Mouse (Mus musculus): ENCODE data around the gene Paqr3. TPM values are rescaled to one million over a fixed set of nuclear protein-coding genes. Genes with fewer than 3 reads are reported as not detected.

The Paqr3 gene
- total and polyA plus RNA-seq, 2 experiments from 2014 or later: 0.59 to 2.5 TPM

DNA sequence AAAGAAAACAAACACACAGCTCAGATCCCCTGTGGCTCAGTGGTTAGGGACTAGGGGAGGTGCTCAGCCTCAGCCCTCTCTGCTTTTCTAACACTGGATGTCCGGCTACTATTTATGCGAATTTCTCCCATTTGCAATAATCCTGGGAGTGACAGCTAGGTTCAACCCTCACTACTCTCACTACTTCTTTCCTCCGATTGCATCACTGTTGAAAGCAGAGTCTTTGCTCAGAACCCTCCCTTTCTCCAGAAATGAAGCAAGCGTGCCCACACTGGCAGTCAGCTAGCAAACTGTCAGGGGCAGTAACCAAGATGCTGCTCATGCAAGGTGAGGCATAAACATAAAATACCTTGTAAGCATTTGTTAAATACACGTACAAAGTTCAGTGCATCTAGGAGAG, 3.1 kb downstream of the Paqr3 start:
- H3K4me3 ChIP-seq (ENCODE audit: low read depth, low read length): no peak overlapping the region
- no peak for TF ChIP-seq EP300 (IDR thresholded peaks at IDR 0.05; ENCODE audit: low read depth)
- TF ChIP-seq CTCF (IDR thresholded peaks at IDR 0.05; ENCODE audit: low read depth): no peak
- no peaks in the 10 kb centered on the region for H3K9me3 ChIP-seq (replicated peaks; ENCODE audit: control insufficient read depth, low read length)
- no peak overlapping the region for H3K9ac ChIP-seq (replicated peaks; ENCODE audit: low read depth, low read length)
- H3K4me1 ChIP-seq (ENCODE audit: control insufficient read depth, insufficient read depth): 0 out of 2 replicates have a peak, but pooled peaks cover 5% of the 10 kb centered on the region
- no peak overlapping the region for H3K4me2 ChIP-seq (ENCODE audit: low read depth, low read length)
- H3K27me3 ChIP-seq (ENCODE audit: control insufficient read depth, insufficient read depth, low read length): no peaks in the 10 kb centered on the region
- no peaks in the 10 kb centered on the region for H3K36me3 ChIP-seq (replicated peaks; ENCODE audit: control insufficient read depth, insufficient read depth, low read length)
- no peak for ATAC-seq (ENCODE audit: insufficient read depth, low read depth)
- H3K27ac ChIP-seq (ENCODE audit: low read depth): no peak overlapping the region
- 89% methylated on average over 5 of the region's 5 CpGs for WGBS
- DNase-seq (ENCODE audit: low spot score): no peak

- no peak overlapping the region for H3K4me2 ChIP-seq (ENCODE audit: low read depth, low read length)
- no peak overlapping the region for H3K9ac ChIP-seq (replicated peaks; ENCODE audit: low read depth, low read length)
- H3K4me3 ChIP-seq (ENCODE audit: low read depth, low read length): no peak overlapping the region
- DNase-seq (ENCODE audit: low spot score) (no peak), ATAC-seq (ENCODE audit: insufficient read depth, low read depth) (no peak)
- TF ChIP-seq EP300 (IDR thresholded peaks at IDR 0.05; ENCODE audit: low read depth) (no peak), CTCF (IDR thresholded peaks at IDR 0.05; ENCODE audit: low read depth) (no peak)
- no peaks in the 10 kb centered on the region for H3K36me3 ChIP-seq (replicated peaks; ENCODE audit: control insufficient read depth, insufficient read depth, low read length)
- H3K9me3 ChIP-seq (replicated peaks; ENCODE audit: control insufficient read depth, low read length): no peaks in the 10 kb centered on the region
- no peak overlapping the region for H3K27ac ChIP-seq (ENCODE audit: low read depth)
- no peaks in the 10 kb centered on the region for H3K4me1 ChIP-seq (ENCODE audit: control insufficient read depth, insufficient read depth)
- 84% methylated on average over 8 of the region's 8 CpGs for WGBS
- H3K27me3 ChIP-seq (ENCODE audit: control insufficient read depth, insufficient read depth, low read length): no peaks in the 10 kb centered on the region
Measured at GRCm38 (mm10) chr5:97099954-97100353, 11.4 kb downstream of the Paqr3 start.

GRCm38 (mm10) chr5:97097631-97098041, 13.8 kb downstream of the Paqr3 start:
- Histone ChIP-seq H3K9ac (replicated peaks; ENCODE audit: low read depth, low read length) (no peak overlapping the region), H3K4me1 (ENCODE audit: control insufficient read depth, insufficient read depth) (no peaks in the 10 kb centered on the region), H3K27ac (ENCODE audit: low read depth) (no peak overlapping the region), H3K27me3 (ENCODE audit: control insufficient read depth, insufficient read depth, low read length) (no peaks in the 10 kb centered on the region), H3K4me3 (ENCODE audit: low read depth, low read length) (no peak overlapping the region), H3K36me3 (replicated peaks; ENCODE audit: control insufficient read depth, insufficient read depth, low read length) (no peaks in the 10 kb centered on the region), H3K9me3 (replicated peaks; ENCODE audit: control insufficient read depth, low read length) (no peaks in the 10 kb centered on the region), H3K4me2 (ENCODE audit: low read depth, low read length) (no peak overlapping the region)
- no peak for DNase-seq (ENCODE audit: low spot score)
- WGBS: 65% methylated on average over 9 of the region's 9 CpGs
- TF ChIP-seq CTCF (IDR thresholded peaks at IDR 0.05; ENCODE audit: low read depth): no peak
- no peak for TF ChIP-seq EP300 (IDR thresholded peaks at IDR 0.05; ENCODE audit: low read depth)
- 0 out of 2 replicates have a peak, but pooled peaks have one; percentile 33 for ATAC-seq (ENCODE audit: insufficient read depth, low read depth)

GRCm38 (mm10) chr5:97095335-97095734, 16.1 kb downstream of the Paqr3 start:
- Histone ChIP-seq H3K4me3 (ENCODE audit: low read depth, low read length) (no peak overlapping the region), H3K4me1 (ENCODE audit: control insufficient read depth, insufficient read depth) (no peaks in the 10 kb centered on the region), H3K9me3 (replicated peaks; ENCODE audit: control insufficient read depth, low read length) (no peaks in the 10 kb centered on the region), H3K36me3 (replicated peaks; ENCODE audit: control insufficient read depth, insufficient read depth, low read length) (no peaks in the 10 kb centered on the region), H3K27me3 (ENCODE audit: control insufficient read depth, insufficient read depth, low read length) (no peaks in the 10 kb centered on the region), H3K27ac (ENCODE audit: low read depth) (no peak overlapping the region), H3K4me2 (ENCODE audit: low read depth, low read length) (no peak overlapping the region), H3K9ac (replicated peaks; ENCODE audit: low read depth, low read length) (no peak overlapping the region)
- no peak for TF ChIP-seq EP300 (IDR thresholded peaks at IDR 0.05; ENCODE audit: low read depth)
- WGBS: 43% methylated on average over 13 of the region's 13 CpGs
- ATAC-seq (ENCODE audit: insufficient read depth, low read depth): no peak
- DNase-seq (ENCODE audit: low spot score): no peak

GRCm38 (mm10) chr5:97092970-97093369, 18.4 kb downstream of the Paqr3 start:
- no peak for DNase-seq (ENCODE audit: low spot score)
- Histone ChIP-seq H3K27me3 (ENCODE audit: control insufficient read depth, insufficient read depth, low read length) (no peaks in the 10 kb centered on the region), H3K9ac (replicated peaks; ENCODE audit: low read depth, low read length) (no peak overlapping the region), H3K4me2 (ENCODE audit: low read depth, low read length) (no peak overlapping the region), H3K4me3 (ENCODE audit: low read depth, low read length) (no peak overlapping the region), H3K9me3 (replicated peaks; ENCODE audit: control insufficient read depth, low read length) (no peaks in the 10 kb centered on the region), H3K36me3 (replicated peaks; ENCODE audit: control insufficient read depth, insufficient read depth, low read length) (peaks cover 13% of the 10 kb centered on the region), H3K27ac (ENCODE audit: low read depth) (no peak overlapping the region), H3K4me1 (ENCODE audit: control insufficient read depth, insufficient read depth) (no peaks in the 10 kb centered on the region)
- TF ChIP-seq EP300 (IDR thresholded peaks at IDR 0.05; ENCODE audit: low read depth) (no peak), CTCF (IDR thresholded peaks at IDR 0.05; ENCODE audit: low read depth) (no peak)
- WGBS: 79% methylated on average over 8 of the region's 8 CpGs
- ATAC-seq (ENCODE audit: insufficient read depth, low read depth): no peak

GRCm38 (mm10) chr5:97090034-97090784, 21.2 kb downstream of the Paqr3 start:
- no peak overlapping the region for H3K4me3 ChIP-seq (ENCODE audit: low read depth, low read length)
- TF ChIP-seq CTCF (IDR thresholded peaks at IDR 0.05; ENCODE audit: low read depth): no peak
- TF ChIP-seq EP300 (IDR thresholded peaks at IDR 0.05; ENCODE audit: low read depth): no peak
- H3K27ac ChIP-seq (ENCODE audit: low read depth): no peak overlapping the region
- H3K27me3 ChIP-seq (ENCODE audit: control insufficient read depth, insufficient read depth, low read length): no peaks in the 10 kb centered on the region
- DNase-seq (ENCODE audit: low spot score) (no peak), ATAC-seq (ENCODE audit: insufficient read depth, low read depth) (no peak)
- no peak overlapping the region for H3K9ac ChIP-seq (replicated peaks; ENCODE audit: low read depth, low read length)
- H3K36me3 ChIP-seq (replicated peaks; ENCODE audit: control insufficient read depth, insufficient read depth, low read length): peaks cover 26% of the 10 kb centered on the region
- no peaks in the 10 kb centered on the region for H3K4me1 ChIP-seq (ENCODE audit: control insufficient read depth, insufficient read depth)
- H3K4me2 ChIP-seq (ENCODE audit: low read depth, low read length): no peak overlapping the region
- no peaks in the 10 kb centered on the region for H3K9me3 ChIP-seq (replicated peaks; ENCODE audit: control insufficient read depth, low read length)
- 74% methylated on average over 6 of the region's 6 CpGs for WGBS

Measured in heart, postnatal 0 days (tissue).